Mouse (Mus musculus): ENCODE data around the gene Adprhl1.

Gene Adprhl1

DNA sequence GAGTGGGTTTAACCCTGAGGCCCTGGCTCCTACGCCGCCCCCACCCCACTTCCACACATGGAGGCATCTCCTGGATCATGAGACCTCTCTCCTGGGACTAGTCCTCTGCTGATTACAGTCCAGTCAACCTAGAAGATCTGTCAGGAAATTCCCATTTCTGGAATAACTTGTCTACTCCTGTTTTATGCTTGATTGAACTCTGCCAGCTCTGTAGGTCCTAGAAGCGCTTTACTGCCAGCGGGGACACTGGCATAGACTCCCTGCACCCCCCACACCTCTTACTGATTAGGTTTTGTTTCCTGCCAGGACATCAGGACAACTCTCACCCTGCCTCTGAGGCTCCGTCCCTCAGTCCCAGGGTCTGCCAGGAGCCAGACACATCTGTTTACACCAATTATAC lies 56.5 kb downstream of the Adprhl1 start:
- DNase-seq (ENCODE audit: low spot score in 2 of 2) = no peak

DNA sequence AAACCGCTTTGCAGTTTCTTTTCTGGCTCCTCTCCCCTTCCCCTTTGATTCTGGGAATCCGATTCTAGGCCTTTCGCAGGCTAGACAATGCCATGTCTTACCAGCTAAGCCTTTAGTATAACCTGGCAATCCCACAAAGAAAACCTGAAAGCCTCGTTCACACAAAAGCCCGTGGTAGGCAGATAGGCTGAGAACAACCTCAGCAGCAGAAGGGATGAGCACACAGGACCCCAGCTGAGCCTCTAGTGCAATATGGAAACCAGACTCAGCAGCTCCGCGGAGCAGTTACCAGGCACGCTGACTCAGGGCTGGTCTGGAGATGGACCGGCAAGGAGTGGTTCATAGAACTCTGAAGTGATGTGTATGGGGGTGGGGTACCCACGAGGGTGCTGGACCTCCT lies 59.1 kb downstream of the Adprhl1 start:
- DNase-seq (ENCODE audit: low spot score in 2 of 2) = no peak

DNA sequence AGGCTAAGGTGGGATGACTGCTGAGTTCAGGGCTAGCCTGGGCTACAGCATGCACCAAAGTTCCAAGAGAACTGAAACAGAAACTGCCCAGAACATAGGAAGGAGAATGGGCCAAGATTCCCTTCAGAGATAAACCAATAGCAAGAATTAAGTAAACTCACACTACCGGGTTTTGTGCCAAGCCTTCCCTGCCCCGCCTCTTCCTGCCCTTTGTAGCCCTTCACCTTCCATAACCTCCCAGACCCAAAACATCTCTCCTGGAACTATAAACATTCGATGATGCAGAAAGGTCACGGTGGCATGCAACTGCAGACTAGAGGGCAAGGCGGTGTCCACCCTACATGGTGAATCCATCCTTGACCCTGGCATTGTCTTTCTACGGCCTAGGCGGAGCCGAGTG lies 63.7 kb downstream of the Adprhl1 start:
- no peak for DNase-seq (ENCODE audit: low spot score in 2 of 2)

DNA sequence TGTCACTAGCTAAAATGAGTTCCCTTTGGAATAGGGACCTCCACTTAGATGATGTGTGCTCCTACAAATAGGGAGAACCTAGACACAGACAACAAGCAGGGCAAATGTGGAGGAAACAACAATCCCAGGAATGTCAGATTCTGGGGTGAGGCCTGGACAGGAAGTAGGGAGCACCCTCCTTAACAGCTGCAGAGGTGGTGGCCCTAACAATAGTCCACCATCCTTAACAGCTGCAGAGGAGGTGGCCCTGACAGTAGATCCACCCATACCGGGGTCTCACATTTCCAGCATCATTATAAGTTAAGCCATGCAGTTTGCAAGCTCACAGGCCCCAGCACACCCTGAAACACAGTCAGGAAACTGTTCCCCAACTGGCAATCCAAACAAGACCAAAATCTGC lies 65.1 kb downstream of the Adprhl1 start:
- DNase-seq (ENCODE audit: low spot score in 2 of 2) = no peak

DNA sequence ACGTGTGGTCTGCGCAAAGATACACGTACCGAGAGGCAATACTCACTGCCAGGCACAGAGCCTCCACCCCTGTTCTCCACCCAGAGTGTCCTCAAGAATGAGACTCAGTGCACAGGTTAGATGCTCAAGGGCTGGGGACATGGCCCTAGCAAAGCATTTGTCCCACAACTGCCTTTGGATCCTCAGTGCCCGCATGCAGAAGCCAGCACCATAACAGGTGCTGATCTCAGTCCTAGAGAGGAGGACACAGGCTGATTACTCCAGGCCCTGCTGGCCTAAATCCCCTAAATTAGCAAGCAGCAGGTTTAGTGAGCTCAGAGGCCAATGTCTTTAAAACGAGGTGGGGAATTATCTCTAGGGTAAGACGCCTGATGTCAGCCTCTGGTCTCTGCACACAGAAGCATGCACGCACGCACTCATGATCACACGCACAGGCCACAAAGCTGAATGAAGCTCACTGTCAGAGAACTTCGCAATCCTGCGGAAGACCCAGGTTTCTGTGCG lies 65.9 kb downstream of the Adprhl1 start:
- no peak for DNase-seq (ENCODE audit: low spot score in 2 of 2)

DNA sequence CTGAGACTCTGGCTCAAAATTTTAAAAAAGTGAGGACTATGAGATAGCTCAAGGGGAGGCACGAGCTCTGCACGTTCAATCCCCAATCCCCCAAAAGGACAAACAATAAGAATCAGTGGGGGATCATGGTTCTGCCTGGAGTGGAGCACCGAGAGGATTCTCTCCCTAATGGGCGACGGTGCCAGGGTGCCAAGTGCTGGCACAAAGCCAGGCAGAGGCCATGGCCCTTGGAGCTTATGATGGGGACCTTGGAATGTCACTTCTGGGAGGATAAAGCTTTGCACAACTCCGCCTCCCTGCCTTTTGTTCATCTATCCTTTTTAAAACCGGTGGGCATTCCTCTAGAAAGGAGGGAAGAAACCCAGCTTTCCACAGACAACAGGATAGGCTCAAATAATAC lies 66.3 kb downstream of the Adprhl1 start:
- no peak for DNase-seq (ENCODE audit: low spot score in 2 of 2)

DNA sequence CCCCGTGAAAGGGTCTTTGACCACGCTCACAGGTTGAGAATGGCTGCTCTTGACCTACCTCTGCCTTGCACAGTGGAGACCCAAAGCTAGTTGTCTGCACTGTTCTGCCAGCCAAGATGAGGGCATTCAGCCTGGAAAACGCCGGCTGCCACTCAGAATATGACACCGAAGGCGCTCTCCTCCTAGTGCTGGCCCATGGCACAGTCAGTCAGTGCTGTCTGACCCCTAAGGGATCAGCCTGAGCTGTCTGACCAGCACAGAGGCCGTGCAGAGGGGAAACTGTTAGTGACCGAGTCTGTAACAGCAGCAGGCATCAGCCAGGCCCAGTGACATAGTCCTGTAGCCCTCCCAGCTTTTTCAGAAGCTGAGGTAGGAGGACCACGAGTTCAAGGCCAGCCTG lies 66.7 kb downstream of the Adprhl1 start:
- no peak for DNase-seq (ENCODE audit: low spot score in 2 of 2)

DNA sequence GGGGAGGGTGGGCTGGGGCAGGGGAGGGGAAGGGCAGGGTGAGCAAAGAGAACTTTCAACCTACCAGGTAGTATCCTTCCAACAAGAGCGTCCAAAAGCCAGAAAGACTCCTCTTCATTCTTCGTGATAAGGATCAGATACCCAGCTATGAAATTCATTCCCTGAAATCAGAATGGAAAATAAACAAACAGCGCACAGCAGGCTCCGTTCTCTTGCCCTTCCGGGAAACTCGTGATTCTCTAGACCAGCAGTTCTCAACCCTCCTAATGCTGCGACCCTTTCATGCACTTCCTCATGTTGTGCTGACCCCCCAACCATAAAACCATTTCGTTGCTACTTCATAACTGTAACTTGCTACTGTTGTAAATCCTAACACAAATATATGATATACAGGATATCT lies 67.1 kb downstream of the Adprhl1 start:
- DNase-seq (ENCODE audit: low spot score in 2 of 2) = no peak

DNA sequence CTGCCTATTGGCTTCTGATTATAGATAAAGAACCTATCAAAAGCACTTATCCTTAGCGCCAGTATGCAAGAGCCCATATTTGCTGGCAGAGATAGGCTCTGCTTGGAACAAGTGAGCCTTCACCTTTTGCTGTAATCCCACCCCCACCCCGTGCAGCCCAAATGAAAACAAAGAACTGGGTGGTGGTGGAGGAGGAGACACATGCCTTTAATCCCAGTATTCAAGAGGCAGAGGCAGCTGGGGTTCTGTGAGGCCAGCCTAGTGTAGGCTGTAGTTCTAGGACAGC lies 72.3 kb downstream of the Adprhl1 start:
- no peak for DNase-seq (ENCODE audit: low spot score in 2 of 2)

DNA sequence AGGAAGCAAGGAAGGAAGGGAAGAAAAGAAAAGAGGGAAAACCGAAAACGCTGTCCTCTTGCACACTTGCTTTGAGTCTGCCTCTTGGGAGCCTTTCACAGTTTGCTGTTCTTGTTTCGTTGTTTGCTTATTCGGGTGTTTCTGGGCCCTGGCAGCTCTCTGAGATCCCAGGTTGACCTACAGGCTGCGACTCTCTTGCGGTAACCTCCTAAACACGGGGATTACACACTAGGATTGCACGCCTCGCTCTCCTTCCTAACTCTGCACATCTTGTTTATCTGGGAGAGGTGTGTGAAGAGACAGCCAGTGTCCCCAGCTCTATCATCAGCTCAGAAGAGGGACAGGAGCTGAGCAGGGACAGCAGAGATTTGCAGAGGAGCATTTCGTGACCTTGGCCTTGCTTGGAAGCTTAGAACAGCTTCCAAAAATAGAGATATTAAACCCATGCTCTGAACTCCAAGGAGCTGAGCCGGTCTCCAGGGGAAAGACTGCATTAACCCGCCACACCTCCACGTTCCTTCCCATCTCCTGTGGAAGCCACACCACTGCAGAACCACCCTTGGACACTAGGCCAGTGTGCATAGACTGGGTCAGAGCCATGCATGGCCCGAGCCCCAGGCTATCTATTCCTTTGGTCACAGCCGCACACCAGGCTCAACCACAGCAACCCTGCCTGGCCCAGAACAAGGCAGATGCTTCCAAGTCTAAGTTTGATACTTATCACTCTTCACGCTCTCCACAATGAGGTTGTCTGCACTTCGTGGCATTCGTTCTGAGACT lies 72.9 kb downstream of the Adprhl1 start:
- no peak for DNase-seq (ENCODE audit: low spot score in 2 of 2)

DNA sequence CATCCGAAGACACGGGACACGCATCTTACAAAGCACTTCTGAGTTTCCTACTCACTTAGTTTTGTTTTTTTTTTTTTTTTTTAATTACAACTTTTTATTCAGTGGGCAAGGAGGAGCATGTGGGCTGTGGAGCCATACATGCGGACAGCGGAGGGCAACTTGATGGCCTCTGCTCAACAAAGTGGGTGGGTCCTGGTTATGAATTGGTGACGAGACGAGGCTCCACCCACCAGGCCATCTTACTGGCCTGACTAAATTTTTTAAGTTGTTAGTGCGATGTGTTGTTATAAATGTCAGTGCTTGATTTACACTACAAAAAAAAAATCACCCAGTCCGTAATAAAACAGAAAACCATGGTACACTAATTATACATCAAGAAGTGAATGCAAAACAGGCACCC lies 73.6 kb downstream of the Adprhl1 start:
- no peak for DNase-seq (ENCODE audit: low spot score in 2 of 2)

DNA sequence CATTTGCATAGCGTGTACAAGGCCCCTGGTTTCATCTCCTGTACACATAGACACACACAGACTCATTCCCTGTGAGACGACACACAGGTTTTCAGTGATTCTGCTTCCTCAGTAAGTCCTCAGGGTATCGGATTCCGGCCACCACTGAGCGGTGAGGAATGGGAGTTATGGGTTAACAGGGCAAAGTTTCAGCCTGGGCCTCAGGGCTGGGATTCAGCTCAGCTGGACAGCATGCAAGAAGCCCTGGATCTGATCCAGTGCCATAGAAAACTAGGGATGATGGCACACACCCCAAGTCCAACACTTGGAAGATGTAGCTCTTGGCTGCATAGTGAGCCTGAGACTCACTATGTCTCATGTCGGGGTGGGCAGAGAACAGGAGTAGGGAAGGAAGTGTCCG lies 74.0 kb downstream of the Adprhl1 start:
- DNase-seq (ENCODE audit: low spot score in 2 of 2) = no peak

DNA sequence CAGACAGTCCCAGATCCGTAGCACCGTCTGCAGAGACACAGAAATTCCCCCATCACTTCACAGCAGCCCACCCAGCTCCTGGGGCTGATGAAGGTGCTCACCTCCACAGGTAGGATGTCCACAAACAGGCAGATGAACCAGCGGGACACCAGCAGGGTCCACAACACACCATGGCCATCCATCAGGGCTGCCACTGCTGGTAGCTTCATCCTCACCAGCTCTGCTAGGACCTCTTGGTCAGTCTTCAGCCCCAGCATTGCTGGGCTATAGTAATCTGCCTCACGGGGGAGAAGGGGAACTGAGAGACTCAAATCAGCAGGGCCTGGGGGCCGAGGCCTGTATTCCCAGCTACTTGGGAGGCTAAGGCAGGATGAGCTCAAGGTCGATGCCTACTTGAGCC lies 74.5 kb downstream of the Adprhl1 start:
- DNase-seq (ENCODE audit: low spot score in 2 of 2) = no peak

DNA sequence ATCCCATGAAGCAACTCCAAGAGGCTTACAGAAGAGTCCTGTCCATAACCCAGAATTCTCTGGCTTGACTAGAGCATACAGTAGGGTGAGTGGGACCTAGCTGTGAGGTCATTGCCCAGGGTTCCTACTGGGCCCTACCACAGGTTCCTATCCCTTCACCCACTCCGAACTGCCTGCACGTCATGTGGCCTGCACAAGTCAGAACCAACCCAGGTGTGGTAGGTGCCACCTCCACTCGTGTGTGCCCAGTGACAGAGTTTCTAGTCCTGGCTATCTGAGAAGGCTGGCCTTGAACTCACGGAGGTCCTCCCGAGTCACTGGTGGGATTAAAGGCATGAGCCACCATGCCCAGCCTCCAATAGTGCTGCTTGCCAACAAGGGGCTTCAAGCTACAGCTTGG lies 75.8 kb downstream of the Adprhl1 start:
- DNase-seq (ENCODE audit: low spot score in 2 of 2) = no peak

DNA sequence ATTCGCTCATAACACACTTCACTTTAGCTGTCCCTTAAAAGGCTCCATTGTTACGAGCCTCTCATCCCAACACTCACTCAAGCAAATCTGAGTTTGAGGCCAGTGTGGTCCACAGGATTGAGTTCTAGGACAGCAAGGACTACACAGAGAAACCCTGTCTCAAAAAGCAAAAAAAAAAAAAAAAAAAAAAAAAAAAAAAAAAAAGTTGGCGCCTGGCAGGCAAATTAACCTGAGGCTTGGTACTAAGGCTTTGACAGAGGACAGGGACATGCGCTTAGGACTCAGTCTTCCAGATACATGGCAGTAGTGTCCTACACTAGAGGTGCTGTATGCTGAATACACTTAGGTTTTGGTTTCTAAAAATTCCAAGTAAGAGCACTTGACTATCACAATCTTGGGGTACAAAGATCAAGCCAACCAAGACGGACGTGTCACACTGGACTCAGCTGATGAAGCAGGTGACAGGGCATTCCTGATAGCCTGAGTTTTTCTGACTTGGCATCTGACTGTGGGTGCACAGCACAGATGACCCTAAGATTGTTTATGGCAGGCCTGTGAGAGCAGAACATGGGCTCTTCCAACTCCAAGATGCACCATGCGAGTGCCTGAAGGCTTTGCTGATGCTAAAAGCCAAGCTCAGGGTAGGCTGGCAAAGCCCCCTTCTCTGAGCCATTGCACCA lies 76.6 kb downstream of the Adprhl1 start:
- no peak for DNase-seq (ENCODE audit: low spot score in 2 of 2)

DNA sequence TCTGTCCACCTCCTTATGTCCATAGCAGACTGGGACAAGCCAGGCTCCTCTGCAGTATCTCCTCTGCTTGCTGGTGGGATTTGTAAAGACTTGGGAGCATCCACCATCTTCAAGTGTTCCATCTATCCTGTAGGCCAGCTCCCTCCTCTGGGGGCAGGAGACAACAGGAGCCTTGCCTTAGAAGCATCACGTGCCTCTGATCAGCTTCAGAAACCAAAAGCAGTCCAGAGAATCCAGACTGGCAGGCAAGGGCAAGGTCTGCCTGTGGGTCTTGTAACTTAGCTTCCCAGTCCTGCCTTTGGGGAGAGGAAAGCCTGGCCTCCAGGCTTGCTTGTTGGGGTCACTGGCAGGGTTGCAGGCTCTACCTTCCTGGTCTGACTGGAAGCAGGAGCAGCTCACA lies 78.3 kb downstream of the Adprhl1 start:
- DNase-seq (ENCODE audit: low spot score in 2 of 2) = no peak

DNA sequence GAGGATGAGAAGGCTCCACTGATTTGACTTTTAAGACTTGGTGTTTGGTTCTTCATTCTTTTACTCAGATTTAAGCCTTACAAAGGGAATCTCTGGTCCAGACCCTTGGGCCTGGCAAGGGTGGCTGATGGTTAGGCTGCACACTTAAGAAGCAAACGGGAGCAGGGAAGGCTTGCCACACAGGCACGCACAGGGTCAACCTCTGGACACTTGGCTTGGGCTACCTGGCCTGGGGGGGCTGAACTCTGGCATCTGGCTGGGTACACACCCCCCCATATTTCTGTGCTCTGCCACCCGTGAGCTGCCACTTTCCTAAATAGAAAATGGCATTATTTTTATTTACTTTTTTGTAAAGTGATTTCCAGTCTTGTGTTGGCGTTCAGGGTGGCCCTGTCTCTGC lies 79.2 kb downstream of the Adprhl1 start:
- no peak for DNase-seq (ENCODE audit: low spot score in 2 of 2)

DNA sequence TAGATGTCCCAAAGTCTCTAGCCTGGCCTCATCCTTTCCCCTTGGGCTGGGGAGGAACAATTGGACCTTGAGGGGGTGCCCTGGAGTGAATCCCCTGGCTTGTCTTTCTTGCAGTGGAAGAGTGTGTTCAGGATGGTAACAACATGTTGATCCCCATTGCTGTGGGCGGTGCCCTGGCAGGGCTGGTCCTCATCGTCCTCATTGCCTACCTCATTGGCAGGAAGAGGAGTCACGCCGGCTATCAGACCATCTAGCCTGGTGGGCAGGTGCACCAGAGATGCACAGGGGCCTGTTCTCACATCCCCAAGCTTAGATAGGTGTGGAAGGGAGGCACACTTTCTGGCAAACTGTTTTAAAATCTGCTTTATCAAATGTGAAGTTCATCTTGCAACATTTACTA lies 79.7 kb downstream of the Adprhl1 start:
- DNase-seq (ENCODE audit: low spot score in 2 of 2) = no peak
